Mouse (Mus musculus) heart, embryonic 13.5 days (tissue): ENCODE results near the gene Fam71f1. TPM values are rescaled to one million over a fixed set of nuclear protein-coding genes. Genes with fewer than 3 reads are reported as not detected.
"Not testable (repeated sequence)": the region's sequence is repeated elsewhere in the genome, so short reads cannot be mapped to it uniquely, and the experiment has no call there.

Experiments used
- ATAC-seq: fragments of 200-750 bp; cut with Nextera tagmentation; 2 replicates; pipeline ENCODE4 v1.8.0; 2017; ENCODE audit warnings: moderate TSS enrichment; ENCODE audit not compliant: insufficient number of reproducible peaks, low FRiP score, low TSS enrichment; ENCODE audit errors: extremely low read depth
- H3K27ac ChIP-seq: fragments of 300-500 bp; sonication (generic); replicated peaks from 2 replicates; pipeline ENCODE4 v1.5.1; 2015; ENCODE audit warnings: moderate library complexity, mild to moderate bottlenecking, inconsistent platforms
- H3K27me3 ChIP-seq: fragments of 300-500 bp; sonication (generic); replicated peaks from 2 replicates; pipeline ENCODE4 v1.6.1; 2015; ENCODE audit warnings: mild to moderate bottlenecking, inconsistent platforms
- H3K36me3 ChIP-seq: fragments of 300-500 bp; sonication (generic); 2 replicates; pipeline ENCODE4 v1.6.1; 2015; ENCODE audit warnings: mild to moderate bottlenecking, inconsistent platforms
- H3K4me1 ChIP-seq: fragments of 300-500 bp; sonication (generic); 2 replicates; pipeline ENCODE4 v1.6.1; 2015; ENCODE audit warnings: inconsistent platforms
- H3K4me2 ChIP-seq: fragments of 300-500 bp; sonication (generic); 2 replicates; pipeline ENCODE4 v1.6.1; 2015; ENCODE audit warnings: inconsistent platforms, mild to moderate bottlenecking, moderate library complexity
- H3K4me3 ChIP-seq: fragments of 300-500 bp; sonication (generic); 2 replicates; pipeline ENCODE4 v1.5.1; 2015; ENCODE audit warnings: moderate library complexity, mild to moderate bottlenecking, inconsistent platforms
- H3K9ac ChIP-seq: fragments of 300-500 bp; sonication (generic); 2 replicates; pipeline ENCODE4 v1.6.1; 2015; ENCODE audit warnings: inconsistent platforms, mild to moderate bottlenecking, moderate library complexity
- H3K9me3 ChIP-seq: fragments of 300-500 bp; sonication (generic); 2 replicates; pipeline ENCODE4 v1.6.1; 2016; ENCODE audit warnings: inconsistent platforms
- WGBS: fragments of 180-500 bp; shearing (Covaris S2); methylation state at CpG from one replicate; pipeline ENCODE4 v1.1.7; 2015; ENCODE audit warnings: mixed read lengths; 5-methylcytosine and 5-hydroxymethylcytosine counted together
- polyA plus RNA-seq: library from polyadenylated mRNA; unstranded; fragments of >200 nt; fragmentation: Nextera tagmentation; extraction: Ambion mirVana; gene quantifications from 2 replicates; pipeline ENCODE4 v1.2.1, GENCODE M21; 2015

Fam71f1 gene
- polyA plus RNA-seq, 1 experiment from 2014 or later = 0.21 TPM

- H3K27me3 ChIP-seq = peaks cover 3% of the 10 kb centered on the region; the same call in 1 of the 2 replicates
- H3K36me3 ChIP-seq = no peaks in the 10 kb centered on the region
- H3K4me2 ChIP-seq = no peak overlapping the region
- no peaks in the 10 kb centered on the region for H3K4me1 ChIP-seq
- H3K4me3 ChIP-seq = no peak overlapping the region
- no peaks in the 10 kb centered on the region for H3K9me3 ChIP-seq
- no peak for ATAC-seq
- no peak overlapping the region for H3K9ac ChIP-seq
- no peak overlapping the region for H3K27ac ChIP-seq
- 44% methylated on average over 4 of the region's 4 CpGs for WGBS
Observed at GRCm38 (mm10) chr6:29329514-29329913, 10.6 kb downstream of the Fam71f1 start.

GRCm38 (mm10) chr6:29346512-29346911, 27.6 kb downstream of the Fam71f1 start:
- peaks cover 30% of the 10 kb centered on the region for H3K4me1 ChIP-seq
- H3K36me3 ChIP-seq, H3K9ac ChIP-seq, H3K27me3 ChIP-seq, ATAC-seq, H3K4me2 ChIP-seq, H3K4me3 ChIP-seq, H3K9me3 ChIP-seq, H3K27ac ChIP-seq: not testable (repeated sequence)
- 89% methylated on average over 2 of the region's 2 CpGs for WGBS

- Histone ChIP-seq H3K4me3 (peak overlapping the region; percentile 99), H3K4me2 (peak overlapping the region; percentile 83), H3K36me3 (no peaks in the 10 kb centered on the region), H3K9ac (peak overlapping the region; percentile 79), H3K27me3 (no peaks in the 10 kb centered on the region), H3K4me1 (peaks cover 37% of the 10 kb centered on the region), H3K27ac (peak overlapping the region; percentile 96), H3K9me3 (no peaks in the 10 kb centered on the region)
- WGBS = 31% methylated on average over 7 of the region's 7 CpGs
- no peak for ATAC-seq
Observed at GRCm38 (mm10) chr6:29347189-29347588, 28.2 kb downstream of the Fam71f1 start.

- peaks cover 44% of the 10 kb centered on the region for H3K4me1 ChIP-seq
- peak within 1 kb of the TSS; percentile 99 for H3K4me3 ChIP-seq
- H3K9ac ChIP-seq = peak within 1 kb of the TSS; percentile 98
- H3K36me3 ChIP-seq = no peaks in the 10 kb centered on the region
- peak; percentile 98 for ATAC-seq
- peak within 1 kb of the TSS; percentile 83 for H3K4me2 ChIP-seq
- under 1% methylated on average over 55 of the region's 55 CpGs for WGBS
- no peaks in the 10 kb centered on the region for H3K9me3 ChIP-seq
- peak within 1 kb of the TSS; percentile 96 for H3K27ac ChIP-seq
- H3K27me3 ChIP-seq = no peaks in the 10 kb centered on the region
Observed at GRCm38 (mm10) chr6:29347665-29348370, 28.9 kb downstream of the Fam71f1 start, which contains the start of gene Calu. Gene Calu (plus strand): TSS chr6:29348069.

- under 1% methylated on average over 15 of the region's 15 CpGs for WGBS
- Histone ChIP-seq H3K27ac (peak overlapping the region; percentile 96), H3K4me2 (peak overlapping the region; percentile 83), H3K9me3 (no peaks in the 10 kb centered on the region), H3K9ac (peak overlapping the region; percentile 98), H3K4me1 (peaks cover 49% of the 10 kb centered on the region), H3K4me3 (peak overlapping the region; percentile 99), H3K36me3 (no peaks in the 10 kb centered on the region), H3K27me3 (no peaks in the 10 kb centered on the region)
- no peak for ATAC-seq
Observed at GRCm38 (mm10) chr6:29348371-29348724, 29.4 kb downstream of the Fam71f1 start.

GRCm38 (mm10) chr6:29351613-29352012, 32.7 kb downstream of the Fam71f1 start:
- H3K4me3 ChIP-seq = 0 out of 2 replicates have a peak overlapping the region, but pooled peaks have one; percentile 3
- H3K9me3 ChIP-seq = no peaks in the 10 kb centered on the region
- no peak for ATAC-seq
- peaks cover 4% of the 10 kb centered on the region for H3K36me3 ChIP-seq
- H3K4me2 ChIP-seq = peak overlapping the region; percentile 56
- H3K9ac ChIP-seq = no peak overlapping the region
- no peak overlapping the region for H3K27ac ChIP-seq
- peaks cover 72% of the 10 kb centered on the region for H3K4me1 ChIP-seq
- no peaks in the 10 kb centered on the region for H3K27me3 ChIP-seq

- peaks cover 72% of the 10 kb centered on the region for H3K4me1 ChIP-seq
- H3K9me3 ChIP-seq = no peaks in the 10 kb centered on the region
- no peak for ATAC-seq
- H3K9ac ChIP-seq = peak overlapping the region; percentile 65
- H3K4me3 ChIP-seq = peak overlapping the region; percentile 22
- H3K27me3 ChIP-seq = no peaks in the 10 kb centered on the region
- H3K4me2 ChIP-seq = peak overlapping the region; percentile 56
- 8% methylated on average over 5 of the region's 5 CpGs for WGBS
- peak overlapping the region; percentile 65 for H3K27ac ChIP-seq
- peaks cover 16% of the 10 kb centered on the region for H3K36me3 ChIP-seq
Observed at GRCm38 (mm10) chr6:29352816-29353215, 33.9 kb downstream of the Fam71f1 start.

- Histone ChIP-seq H3K36me3 (peaks cover 65% of the 10 kb centered on the region), H3K27me3 (no peaks in the 10 kb centered on the region), H3K4me2 (peak overlapping the region; percentile 48), H3K4me3 (no peak overlapping the region), H3K9me3 (no peaks in the 10 kb centered on the region), H3K27ac (peak overlapping the region; percentile 85), H3K4me1 (peaks cover 45% of the 10 kb centered on the region), H3K9ac (0 out of 2 replicates have a peak overlapping the region, but pooled peaks have one; percentile 64)
- 81% methylated on average over 3 of the region's 3 CpGs for WGBS
- ATAC-seq = no peak
Observed at GRCm38 (mm10) chr6:29359386-29359785, 40.4 kb downstream of the Fam71f1 start.

GRCm38 (mm10) chr6:29360211-29360610, 41.3 kb downstream of the Fam71f1 start:
- peak overlapping the region; percentile 48 for H3K4me2 ChIP-seq
- peak overlapping the region; percentile 64; the same call in 1 of the 2 replicates for H3K9ac ChIP-seq
- WGBS = 30% methylated on average over 6 of the region's 6 CpGs
- no peaks in the 10 kb centered on the region for H3K9me3 ChIP-seq
- H3K4me1 ChIP-seq = peaks cover 38% of the 10 kb centered on the region
- ATAC-seq = peak; percentile 31; the same call in 1 of the 2 replicates
- peak overlapping the region; percentile 85 for H3K27ac ChIP-seq
- H3K27me3 ChIP-seq = no peaks in the 10 kb centered on the region
- H3K36me3 ChIP-seq = peaks cover 72% of the 10 kb centered on the region
- H3K4me3 ChIP-seq = no peak overlapping the region

GRCm38 (mm10) chr6:29362246-29363128, 43.5 kb downstream of the Fam71f1 start:
- ATAC-seq = no peak
- Histone ChIP-seq H3K4me1 (peaks cover 28% of the 10 kb centered on the region), H3K4me3 (no peak overlapping the region), H3K9me3 (no peaks in the 10 kb centered on the region), H3K4me2 (no peak overlapping the region), H3K36me3 (peaks cover 83% of the 10 kb centered on the region), H3K27ac (peak overlapping the region; percentile 21; the same call in 1 of the 2 replicates), H3K27me3 (no peaks in the 10 kb centered on the region), H3K9ac (no peak overlapping the region)
- WGBS = 69% methylated on average over 7 of the region's 7 CpGs

GRCm38 (mm10) chr6:29363129-29363515, 44.2 kb downstream of the Fam71f1 start:
- 0 out of 2 replicates have a peak overlapping the region, but pooled peaks have one; percentile 21 for H3K27ac ChIP-seq
- H3K9me3 ChIP-seq = no peaks in the 10 kb centered on the region
- H3K36me3 ChIP-seq = peaks cover 81% of the 10 kb centered on the region
- H3K9ac ChIP-seq = no peak overlapping the region
- H3K27me3 ChIP-seq = no peaks in the 10 kb centered on the region
- H3K4me3 ChIP-seq = no peak overlapping the region
- 81% methylated on average over 3 of the region's 3 CpGs for WGBS
- no peak for ATAC-seq
- no peak overlapping the region for H3K4me2 ChIP-seq
- H3K4me1 ChIP-seq = peaks cover 25% of the 10 kb centered on the region
